Mouse (Mus musculus): ENCODE results near the gene Atp1a3.
A peak's percentile ranks its signal among the peaks of the same experiment; 100 is the strongest.

The Atp1a3 gene

GRCm38 (mm10) chr7:24964897-24965535, 40.7 kb downstream of the Atp1a3 start:
- peak; percentile 91 for DNase-seq (ENCODE audit: low read depth)

GRCm38 (mm10) chr7:24964288-24964687, 41.5 kb downstream of the Atp1a3 start:
- DNase-seq (ENCODE audit: low read depth) = no peak

GRCm38 (mm10) chr7:24955226-24955625, 50.5 kb downstream of the Atp1a3 start:
- DNase-seq (ENCODE audit: low read depth) = no peak

GRCm38 (mm10) chr7:24954450-24954849, 51.3 kb downstream of the Atp1a3 start:
- peak; percentile 44 for DNase-seq (ENCODE audit: low read depth)

GRCm38 (mm10) chr7:24953966-24954365, 51.8 kb downstream of the Atp1a3 start:
- DNase-seq (ENCODE audit: low read depth) = no peak

GRCm38 (mm10) chr7:24949958-24950623, 55.7 kb downstream of the Atp1a3 start:
- peak; percentile 81 for DNase-seq (ENCODE audit: low read depth)

GRCm38 (mm10) chr7:24948774-24949173, 57.0 kb downstream of the Atp1a3 start:
- DNase-seq (ENCODE audit: low read depth) = no peak

- no peak for DNase-seq (ENCODE audit: low read depth)
These were observed 58.3 kb downstream of the Atp1a3 start for GRCm38 (mm10) chr7:24947316-24948048.

GRCm38 (mm10) chr7:24944257-24944950, 61.4 kb downstream of the Atp1a3 start, which contains the start of gene Gm4881:
Gene Gm4881, minus strand, starts transcription at chr7:24944494.
- no peak for DNase-seq (ENCODE audit: low read depth)

GRCm38 (mm10) chr7:24943641-24944040, 62.1 kb downstream of the Atp1a3 start:
- DNase-seq (ENCODE audit: low read depth) = no peak

- no peak for DNase-seq (ENCODE audit: low read depth)
These were observed 74.1 kb downstream of the Atp1a3 start for GRCm38 (mm10) chr7:24931651-24932050.

GRCm38 (mm10) chr7:24930475-24930874, 75.3 kb downstream of the Atp1a3 start:
- no peak for DNase-seq (ENCODE audit: low read depth)

Data from induced T-regulatory cell, adult 2 months (primary cell).